Mouse (Mus musculus): ENCODE data around the gene Tbp. TPM values are rescaled to one million over a fixed set of nuclear protein-coding genes. Genes with fewer than 3 reads are reported as not detected.

Tbp gene
- polyA plus RNA-seq (2016; fragmentation: Nextera tagmentation; extraction: Ambion mirVana): 64.6 and 66.4 TPM in 2 replicates

DNA sequence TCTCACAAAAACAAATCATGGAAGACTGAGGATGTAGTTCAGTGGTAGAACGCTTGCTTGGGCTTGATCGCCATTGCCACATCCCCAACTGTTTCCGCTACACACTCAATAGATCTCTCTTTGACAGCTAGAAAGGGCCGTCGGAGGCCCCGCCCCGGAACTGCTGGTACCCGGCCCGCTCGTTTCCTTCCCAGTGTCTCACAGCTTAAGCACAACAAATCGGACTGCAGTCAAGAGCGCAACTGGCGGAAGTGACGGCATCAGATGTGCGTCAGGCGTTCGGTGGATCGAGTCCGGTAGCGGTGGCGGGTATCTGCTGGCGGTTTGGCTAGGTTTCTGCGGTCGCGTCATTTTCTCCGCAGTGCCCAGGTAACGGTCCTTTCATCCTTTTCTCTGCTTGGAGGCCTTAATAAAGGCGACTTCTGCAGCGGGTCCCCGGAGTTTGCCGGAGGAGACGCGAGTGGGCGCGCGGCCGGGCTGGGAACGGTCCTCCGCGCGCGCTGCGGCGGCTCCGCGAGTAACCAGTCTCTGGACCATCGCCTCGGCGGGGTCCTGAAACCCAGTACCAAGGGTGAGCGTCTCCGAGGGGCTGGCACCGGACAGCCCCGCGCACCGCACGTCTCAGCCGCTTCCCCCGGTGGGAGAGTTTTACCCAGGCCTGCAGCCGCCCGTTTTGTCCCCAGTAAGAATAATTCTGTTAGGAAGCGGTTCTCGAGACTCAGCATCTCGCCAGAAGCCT lies at the start of gene Tbp, which contains the start of gene Psmb1:
Gene Tbp, plus strand, starts transcription at position 233 of the 739 bp plus-strand sequence.
Gene Psmb1, minus strand, starts transcription at position 96 of the 739 bp plus-strand sequence.
- ATAC-seq (ENCODE audit: low FRiP score, low read depth): peak; percentile 94
- under 1% methylated on average over 63 of the region's 63 CpGs for WGBS
- H3K27ac ChIP-seq (replicated peaks): peak within 1 kb of the TSS; percentile 96
- H3K36me3 ChIP-seq: peaks cover 16% of the 10 kb centered on the region
- peaks cover 32% of the 10 kb centered on the region for H3K4me1 ChIP-seq
- peak within 1 kb of the TSS; percentile 93 for H3K9ac ChIP-seq (replicated peaks)
- no peaks in the 10 kb centered on the region for H3K9me3 ChIP-seq
- H3K4me3 ChIP-seq: peak within 1 kb of the TSS; percentile 98
- no peaks in the 10 kb centered on the region for H3K27me3 ChIP-seq
- H3K4me2 ChIP-seq (replicated peaks): peak within 1 kb of the TSS; percentile 82

DNA sequence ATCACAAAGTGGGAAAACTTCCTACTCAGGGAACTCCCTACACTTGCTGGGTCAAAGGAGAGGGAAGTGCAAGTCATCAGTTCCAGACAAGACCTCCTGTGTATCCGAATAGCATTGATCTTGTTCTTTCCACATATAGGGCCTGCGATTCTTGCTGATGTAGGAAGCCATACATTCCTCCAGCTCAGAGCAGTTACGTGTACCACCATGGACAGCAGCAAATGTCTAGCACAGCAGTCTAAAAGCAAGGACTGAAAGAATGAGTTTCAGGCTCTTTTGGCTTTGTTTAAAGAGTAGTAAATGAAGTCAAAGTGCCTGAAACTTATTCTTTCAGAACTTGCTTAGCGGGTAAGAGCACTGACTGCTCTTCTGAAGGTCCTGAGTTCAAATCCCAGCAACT lies 44.5 kb upstream of the Tbp start:
- Histone ChIP-seq H3K4me1 (no peaks in the 10 kb centered on the region), H3K27me3 (no peaks in the 10 kb centered on the region), H3K36me3 (no peaks in the 10 kb centered on the region), H3K4me3 (no peak overlapping the region), H3K27ac (replicated peaks) (no peak overlapping the region), H3K4me2 (replicated peaks) (no peak overlapping the region), H3K9ac (replicated peaks) (no peak overlapping the region), H3K9me3 (no peaks in the 10 kb centered on the region)
- ATAC-seq (ENCODE audit: low FRiP score, low read depth): no peak
- WGBS: 83% methylated on average over 4 of the region's 4 CpGs

DNA sequence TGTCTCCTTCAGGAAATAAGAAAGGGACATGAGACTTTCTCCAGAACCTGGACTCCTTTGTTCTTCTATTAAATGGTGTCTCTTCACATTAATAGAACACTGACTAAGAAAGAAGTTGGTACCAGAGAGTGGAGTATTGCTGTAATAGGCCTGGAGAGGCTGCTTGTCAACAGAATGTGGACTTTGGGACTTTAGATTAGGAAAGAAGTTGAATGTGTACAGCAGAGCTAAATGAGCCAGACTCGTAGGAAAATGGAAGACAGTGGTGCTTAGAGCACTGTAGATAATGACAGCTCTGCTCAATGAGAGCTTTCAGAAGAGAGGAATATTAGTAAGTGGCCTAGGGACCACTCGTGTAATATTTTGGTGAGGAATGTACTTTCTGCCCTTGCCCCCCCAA lies 43.1 kb upstream of the Tbp start:
- Histone ChIP-seq H3K4me3 (no peak overlapping the region), H3K4me2 (replicated peaks) (no peak overlapping the region), H3K27ac (replicated peaks) (no peak overlapping the region), H3K36me3 (no peaks in the 10 kb centered on the region), H3K27me3 (no peaks in the 10 kb centered on the region), H3K4me1 (no peaks in the 10 kb centered on the region), H3K9me3 (no peaks in the 10 kb centered on the region), H3K9ac (replicated peaks) (no peak overlapping the region)
- no peak for ATAC-seq (ENCODE audit: low FRiP score, low read depth)
- 91% methylated on average over 2 of the region's 2 CpGs for WGBS

DNA sequence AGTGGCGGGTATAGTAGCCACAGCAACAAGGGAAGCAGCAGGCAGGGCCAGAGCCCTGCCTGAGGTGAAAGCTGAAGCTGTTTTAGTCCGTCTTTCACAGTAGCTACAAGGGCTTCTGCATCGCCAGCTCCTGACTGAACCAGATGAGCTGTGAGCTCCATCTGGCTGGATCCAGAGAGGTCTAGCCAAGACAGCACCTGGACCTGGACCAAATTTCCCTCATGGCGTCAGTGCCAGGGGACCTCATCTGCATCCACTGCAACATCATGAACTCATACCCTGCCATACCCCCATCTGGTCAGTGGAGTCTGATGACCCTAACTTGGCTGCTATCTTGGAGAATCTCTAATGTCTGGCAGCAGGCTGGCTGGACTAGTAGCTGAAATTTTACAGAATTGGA lies 39.9 kb upstream of the Tbp start:
- H3K9ac ChIP-seq (replicated peaks): no peak overlapping the region
- H3K9me3 ChIP-seq: no peaks in the 10 kb centered on the region
- no peak for ATAC-seq (ENCODE audit: low FRiP score, low read depth)
- no peak overlapping the region for H3K4me2 ChIP-seq (replicated peaks)
- H3K27ac ChIP-seq (replicated peaks): no peak overlapping the region
- H3K4me3 ChIP-seq: no peak overlapping the region
- no peaks in the 10 kb centered on the region for H3K27me3 ChIP-seq
- 96% methylated on average over 4 of the region's 4 CpGs for WGBS
- H3K4me1 ChIP-seq: no peaks in the 10 kb centered on the region
- H3K36me3 ChIP-seq: no peaks in the 10 kb centered on the region

DNA sequence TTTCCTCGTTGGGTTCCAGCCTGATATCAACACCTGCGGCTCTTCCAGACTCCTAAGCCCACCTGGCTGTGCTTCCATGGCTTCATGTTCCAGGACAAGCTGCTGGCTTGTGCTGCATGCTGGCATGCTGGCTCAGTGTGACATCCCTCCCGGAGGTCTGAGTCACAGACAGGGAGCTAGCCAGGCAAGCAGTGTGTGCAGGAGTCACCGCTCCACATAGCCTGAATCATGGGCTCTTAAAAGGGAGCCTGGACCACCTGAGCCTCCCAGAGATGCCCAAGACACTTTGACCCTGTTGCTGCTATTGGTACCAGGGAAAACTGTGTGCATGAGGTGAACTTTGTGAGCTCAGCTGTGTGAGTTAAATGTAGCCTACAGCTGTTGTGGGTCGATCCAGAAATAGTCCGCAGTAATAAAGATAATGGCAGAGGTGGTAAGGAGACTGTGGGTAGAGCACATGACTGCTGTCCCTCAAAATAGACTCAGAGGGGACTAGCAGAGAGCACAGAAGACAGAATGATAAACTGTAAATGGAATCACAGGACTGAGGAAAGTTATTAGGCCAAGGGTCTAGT lies 37.7 kb upstream of the Tbp start:
- Histone ChIP-seq H3K27me3 (no peaks in the 10 kb centered on the region), H3K4me3 (no peak overlapping the region), H3K36me3 (no peaks in the 10 kb centered on the region), H3K27ac (replicated peaks) (no peak overlapping the region), H3K9me3 (no peaks in the 10 kb centered on the region), H3K4me2 (replicated peaks) (no peak overlapping the region), H3K4me1 (no peaks in the 10 kb centered on the region), H3K9ac (replicated peaks) (no peak overlapping the region)
- 99% methylated on average over 6 of the region's 6 CpGs for WGBS
- ATAC-seq (ENCODE audit: low FRiP score, low read depth): no peak

DNA sequence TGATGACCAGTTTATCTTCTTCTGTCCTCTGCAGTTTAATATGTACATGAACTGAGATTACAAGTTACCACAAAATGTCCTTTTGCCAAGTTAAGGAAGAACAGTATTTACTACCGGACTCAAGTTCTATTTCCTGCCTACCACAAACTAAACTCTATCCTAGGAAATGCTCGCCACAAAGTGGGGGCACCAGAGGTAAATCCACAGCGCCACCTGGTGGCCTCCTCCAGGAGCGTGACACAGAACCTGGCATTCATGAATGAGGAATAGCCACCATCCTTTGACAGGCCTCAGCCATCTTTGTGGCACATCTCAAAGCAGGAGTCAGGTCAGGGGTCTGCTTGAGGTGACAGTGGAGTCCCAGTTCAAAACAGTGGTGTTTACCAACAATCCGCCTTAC lies 32.0 kb upstream of the Tbp start:
- peak; percentile 52; the same call in 1 of the 2 replicates for ATAC-seq (ENCODE audit: low FRiP score, low read depth)
- Histone ChIP-seq H3K27me3 (no peaks in the 10 kb centered on the region), H3K27ac (replicated peaks) (no peak overlapping the region), H3K9me3 (no peaks in the 10 kb centered on the region), H3K4me2 (replicated peaks) (no peak overlapping the region), H3K4me3 (no peak overlapping the region), H3K36me3 (peaks cover 29% of the 10 kb centered on the region), H3K4me1 (no peaks in the 10 kb centered on the region), H3K9ac (replicated peaks) (no peak overlapping the region)
- 21% methylated on average over 5 of the region's 5 CpGs for WGBS

DNA sequence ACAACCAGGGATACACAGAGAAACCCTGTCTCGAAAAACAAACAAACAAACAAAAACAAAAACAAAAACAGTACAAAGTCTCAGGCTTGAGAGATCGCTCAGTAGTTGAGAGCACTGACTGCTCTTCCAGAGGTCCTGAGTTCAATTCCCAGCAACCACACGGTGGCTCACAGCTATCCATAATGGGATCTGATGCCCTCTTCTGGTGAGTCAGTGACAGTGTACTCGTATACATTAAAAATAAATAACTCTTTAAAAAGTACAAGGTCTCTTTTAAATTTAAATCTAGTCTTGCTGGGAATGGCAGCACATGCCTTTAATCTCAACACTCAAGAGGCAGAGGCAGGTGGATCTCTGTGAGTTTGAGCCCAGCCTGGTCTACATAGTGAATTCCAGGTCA lies 27.0 kb upstream of the Tbp start:
- H3K4me3 ChIP-seq: no peak overlapping the region
- no peaks in the 10 kb centered on the region for H3K27me3 ChIP-seq
- ATAC-seq (ENCODE audit: low FRiP score, low read depth): no peak
- no peak overlapping the region for H3K9ac ChIP-seq (replicated peaks)
- peaks cover 79% of the 10 kb centered on the region for H3K36me3 ChIP-seq
- H3K9me3 ChIP-seq: no peaks in the 10 kb centered on the region
- H3K4me2 ChIP-seq (replicated peaks): no peak overlapping the region
- H3K27ac ChIP-seq (replicated peaks): no peak overlapping the region
- no peaks in the 10 kb centered on the region for H3K4me1 ChIP-seq
- WGBS: 92% methylated on average over 4 of the region's 4 CpGs

DNA sequence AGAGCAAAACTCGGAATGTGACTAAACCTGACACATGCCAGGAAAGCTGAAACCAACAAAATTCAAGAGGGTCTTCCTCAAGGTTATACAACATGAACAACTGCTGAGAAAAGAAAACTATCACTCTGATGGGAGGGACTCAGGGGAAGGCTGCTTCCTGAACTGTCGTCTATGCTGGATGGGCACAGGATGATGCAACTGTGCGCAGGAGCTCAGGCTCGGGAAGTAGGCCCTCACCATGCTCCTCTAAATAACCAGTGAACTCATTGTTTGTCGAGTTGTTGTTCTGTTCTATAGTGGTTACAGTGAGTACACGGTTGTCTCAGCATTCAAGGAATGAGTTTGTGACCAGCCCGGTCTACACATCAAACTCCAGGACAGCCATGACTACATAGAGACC lies 9.1 kb upstream of the Tbp start:
- no peak overlapping the region for H3K4me2 ChIP-seq (replicated peaks)
- H3K9ac ChIP-seq (replicated peaks): no peak overlapping the region
- H3K27me3 ChIP-seq: no peaks in the 10 kb centered on the region
- H3K27ac ChIP-seq (replicated peaks): no peak overlapping the region
- H3K9me3 ChIP-seq: no peaks in the 10 kb centered on the region
- H3K4me3 ChIP-seq: no peak overlapping the region
- peaks cover 58% of the 10 kb centered on the region for H3K36me3 ChIP-seq
- ATAC-seq (ENCODE audit: low FRiP score, low read depth): no peak
- H3K4me1 ChIP-seq: 0 out of 2 replicates have a peak, but pooled peaks cover 3% of the 10 kb centered on the region
- WGBS: 93% methylated on average over 7 of the region's 7 CpGs

DNA sequence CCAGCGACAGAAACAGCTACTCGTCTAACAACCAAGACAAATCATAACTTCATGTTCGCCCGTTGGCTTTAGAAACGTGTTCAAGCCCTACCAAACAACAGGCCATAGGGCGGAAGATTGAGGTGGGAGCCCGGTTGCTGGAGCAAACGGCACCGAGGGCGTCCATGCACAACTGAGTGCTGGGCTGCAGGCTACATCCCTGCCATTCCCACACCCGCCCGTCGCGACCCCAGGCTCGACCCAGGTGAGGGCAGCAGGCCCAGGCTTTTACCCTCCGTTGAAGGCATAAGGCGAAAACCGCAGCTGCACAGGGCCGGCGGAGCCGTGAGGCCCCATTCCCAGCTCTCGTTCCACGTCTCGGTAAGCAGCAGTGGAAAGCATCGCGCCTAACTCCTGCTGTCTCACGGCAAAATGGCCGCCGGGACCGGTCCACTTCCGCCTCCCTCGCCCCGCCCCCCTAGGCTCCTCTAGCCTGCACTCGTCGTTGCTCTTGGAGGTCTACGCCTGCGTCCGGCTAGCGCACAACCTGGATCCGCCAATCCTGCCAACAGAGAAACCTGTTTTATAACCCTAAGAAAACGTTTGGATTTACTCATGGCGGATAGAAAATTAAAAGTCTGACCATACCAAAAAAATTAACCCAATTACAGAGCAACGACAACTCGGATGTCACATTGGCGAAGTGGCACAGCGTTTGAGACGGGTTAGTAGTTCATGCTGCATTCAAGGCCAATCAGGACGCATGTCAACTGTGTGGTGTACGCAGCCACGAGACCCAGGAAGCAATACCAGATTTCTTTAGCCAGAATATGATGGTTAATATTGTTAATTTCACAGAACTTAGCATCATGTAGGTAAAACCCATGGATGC lies 1.6 kb upstream of the Tbp start:
- H3K9ac ChIP-seq (replicated peaks): peak overlapping the region; percentile 85
- H3K27me3 ChIP-seq: no peaks in the 10 kb centered on the region
- H3K4me1 ChIP-seq: peaks cover 32% of the 10 kb centered on the region
- H3K4me2 ChIP-seq (replicated peaks): peak overlapping the region; percentile 82
- H3K4me3 ChIP-seq: peak overlapping the region; percentile 91
- H3K27ac ChIP-seq (replicated peaks): peak overlapping the region; percentile 96
- ATAC-seq (ENCODE audit: low FRiP score, low read depth): peak; percentile 95
- under 1% methylated on average over 50 of the region's 50 CpGs for WGBS
- H3K9me3 ChIP-seq: no peaks in the 10 kb centered on the region
- H3K36me3 ChIP-seq: peaks cover 18% of the 10 kb centered on the region

DNA sequence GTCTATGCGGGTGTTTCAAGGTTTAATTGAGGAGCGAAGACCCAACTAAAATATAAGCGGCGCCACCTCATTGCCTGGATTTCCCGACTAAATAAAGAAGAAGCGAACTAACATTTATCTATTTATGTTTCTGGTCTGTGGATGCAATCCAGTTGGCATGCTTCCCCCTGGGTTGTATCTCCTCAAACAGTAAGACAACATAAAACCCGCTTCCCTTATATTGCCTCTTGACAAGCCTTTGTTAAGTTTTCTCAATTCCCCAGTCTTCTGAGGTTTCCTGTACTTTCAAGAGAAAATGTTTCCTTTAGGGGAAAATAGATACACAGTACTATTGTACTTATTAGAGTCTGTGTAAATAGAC lies 955 bp upstream of the Tbp start:
- no peak for ATAC-seq (ENCODE audit: low FRiP score, low read depth)
- H3K27ac ChIP-seq (replicated peaks): no peak overlapping the region
- peak overlapping the region; percentile 91 for H3K4me3 ChIP-seq
- H3K4me1 ChIP-seq: peaks cover 32% of the 10 kb centered on the region
- WGBS: 46% methylated on average over 7 of the region's 7 CpGs
- peak overlapping the region; percentile 82 for H3K4me2 ChIP-seq (replicated peaks)
- no peaks in the 10 kb centered on the region for H3K9me3 ChIP-seq
- no peak overlapping the region for H3K9ac ChIP-seq (replicated peaks)
- no peaks in the 10 kb centered on the region for H3K27me3 ChIP-seq
- H3K36me3 ChIP-seq: peaks cover 14% of the 10 kb centered on the region

DNA sequence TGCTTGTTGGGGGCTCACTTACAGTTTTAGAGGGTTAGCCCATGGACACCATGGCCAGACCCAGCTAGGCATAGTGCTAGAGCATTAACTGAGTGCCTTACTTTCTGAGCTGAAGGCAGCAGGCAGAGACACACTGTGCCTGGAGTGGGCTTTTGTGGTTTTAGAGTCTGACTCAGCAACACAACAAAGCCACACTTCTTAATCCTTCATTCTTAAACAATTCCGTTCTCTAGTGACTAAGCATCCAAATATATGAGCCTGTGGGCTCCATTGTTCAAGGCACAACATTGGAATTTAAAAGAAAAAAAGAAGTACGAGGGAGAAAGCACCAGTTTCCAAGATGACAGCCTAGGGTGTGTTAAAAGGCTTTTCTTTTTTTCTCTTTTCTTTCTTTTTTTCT lies 11.0 kb downstream of the Tbp start:
- Histone ChIP-seq H3K27ac (replicated peaks) (no peak overlapping the region), H3K36me3 (peaks cover 94% of the 10 kb centered on the region), H3K4me3 (no peak overlapping the region), H3K4me2 (replicated peaks) (no peak overlapping the region), H3K4me1 (no peaks in the 10 kb centered on the region), H3K27me3 (no peaks in the 10 kb centered on the region), H3K9ac (replicated peaks) (no peak overlapping the region), H3K9me3 (0 out of 2 replicates have a peak, but pooled peaks cover 4% of the 10 kb centered on the region)
- WGBS: 73% methylated on average over 2 of the region's 2 CpGs
- ATAC-seq (ENCODE audit: low FRiP score, low read depth): no peak

DNA sequence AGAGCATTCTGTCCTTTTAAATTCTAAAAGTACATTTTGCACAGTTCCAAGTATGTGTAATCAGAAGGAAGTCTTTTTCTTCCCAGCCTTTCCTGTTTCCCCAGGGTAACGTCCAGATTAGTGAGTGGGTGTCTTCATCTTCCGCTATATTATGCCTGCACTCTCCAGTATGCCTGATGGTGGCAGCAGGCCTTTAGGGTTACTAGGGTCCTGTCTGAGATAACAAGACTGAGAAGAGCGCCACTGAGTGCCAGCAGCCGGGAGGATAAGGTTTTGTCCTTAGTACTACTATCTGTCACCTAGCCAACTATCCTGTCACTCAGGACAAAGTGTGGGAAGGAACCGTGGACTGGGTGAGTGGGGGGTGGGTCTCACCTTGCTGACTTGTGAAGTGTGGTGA lies 18.1 kb downstream of the Tbp start:
- ATAC-seq (ENCODE audit: low FRiP score, low read depth): no peak
- peaks cover 91% of the 10 kb centered on the region for H3K36me3 ChIP-seq
- no peaks in the 10 kb centered on the region for H3K4me1 ChIP-seq
- H3K4me3 ChIP-seq: no peak overlapping the region
- H3K27me3 ChIP-seq: no peaks in the 10 kb centered on the region
- H3K4me2 ChIP-seq (replicated peaks): no peak overlapping the region
- 81% methylated on average over 5 of the region's 5 CpGs for WGBS
- no peaks in the 10 kb centered on the region for H3K9me3 ChIP-seq
- no peak overlapping the region for H3K27ac ChIP-seq (replicated peaks)
- H3K9ac ChIP-seq (replicated peaks): no peak overlapping the region

Measured in midbrain, embryonic 12.5 days (tissue).